Mouse (Mus musculus) ES-Bruce4 (cell line): ENCODE measurements around the gene Ahdc1.

ENCODE experiments used
- CTCF ChIP-seq: IDR thresholded peaks from one replicate; pipeline ENCODE4 v1.8.1; 2011; ENCODE audit warnings: low read depth, low read length
- EP300 ChIP-seq: IDR thresholded peaks from 2 replicates; pipeline ENCODE4 v1.6.1; 2011; ENCODE audit warnings: low read depth, low read length; ENCODE audit not compliant: insufficient read depth
- POLR2A ChIP-seq: IDR thresholded peaks from one replicate; pipeline ENCODE4 v1.8.1; 2011; ENCODE audit warnings: low read length; ENCODE audit not compliant: insufficient read depth

GRCm38 (mm10) chr4:133127079-133127478 is 116.0 kb downstream of the Ahdc1 start:
- TF ChIP-seq POLR2A (no peak), CTCF (no peak), EP300 (no peak)
